Comparison of ENCODE assay signal across 13 mouse cellular contexts in the genomic region with DNA sequence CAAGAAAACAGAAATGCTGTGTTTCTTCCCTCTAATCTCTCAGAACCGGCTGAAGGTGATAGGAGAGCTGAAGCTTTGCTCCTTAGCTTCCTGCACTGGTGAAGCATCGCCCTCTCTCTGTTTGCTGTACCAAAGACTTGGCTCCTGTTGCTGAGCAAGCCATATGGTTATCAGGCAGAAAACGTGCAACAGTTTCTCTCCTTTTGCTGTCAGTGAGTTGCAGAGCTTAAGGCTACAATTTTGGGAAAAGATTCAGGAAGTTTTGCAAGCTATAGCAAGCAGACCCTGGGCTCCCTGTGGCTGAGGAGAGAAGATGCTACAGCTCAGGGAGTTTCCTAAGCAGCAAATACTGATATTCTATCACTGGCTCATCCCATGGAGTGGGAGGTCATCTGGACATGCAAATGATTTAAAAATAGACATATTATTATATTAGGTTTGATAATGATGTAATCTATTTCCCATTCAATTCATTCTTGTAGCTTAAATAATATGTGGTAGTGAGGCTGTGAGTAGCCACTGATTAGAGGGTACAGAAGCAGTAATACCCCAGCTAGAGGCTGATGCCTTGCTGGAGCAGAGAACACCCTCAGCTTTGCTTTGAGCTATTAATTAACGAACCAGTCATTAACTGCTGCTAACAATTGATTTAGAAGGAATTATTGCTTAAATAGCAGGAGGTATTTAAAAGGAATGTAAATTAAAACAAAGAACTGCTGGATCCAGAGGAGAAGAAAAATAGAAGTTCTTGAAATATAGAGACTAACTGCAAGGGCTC.
DNase-seq lines count a peak whose midpoint lies in the region; ATAC-seq and TF ChIP-seq lines count a peak whose summit lies in the region.
"Had no signal": no experiment of that assay in that cellular context is flagged by ENCODE, and none has a peak within 500 bp of the region (broad histone marks: within the 10 kb centered on the region; RNA-seq: fewer than 3 reads in every experiment).

No protein-coding gene starts in this region.

- H3K4me1 ChIP-seq in forebrain, embryonic 14.5 days (ENCODE audit: control insufficient read depth, insufficient read depth, low read length) = no peaks in the 10 kb centered on the region
- no peaks in the 10 kb centered on the region; the same call in 1 of the 2 replicates for H3K4me1 ChIP-seq in forebrain, embryonic 12.5 days
- H3K4me1 ChIP-seq: heart, embryonic 12.5 days; limb, embryonic 10.5 days had no signal

- no peak overlapping the region for H3K27ac ChIP-seq in forebrain, embryonic 14.5 days (ENCODE audit: low read depth, low read length)
- no peak overlapping the region for H3K27ac ChIP-seq in forebrain, embryonic 12.5 days
- H3K27ac ChIP-seq in left cerebral cortex, adult 2 months = peak overlapping the region; percentile 37; the same call in 1 of the 2 replicates
- H3K27ac ChIP-seq: limb, embryonic 10.5 days had no signal

- no peak overlapping the region for H3K4me3 ChIP-seq in forebrain, embryonic 14.5 days (ENCODE audit: low read depth, low read length)
- H3K4me3 ChIP-seq in forebrain, embryonic 12.5 days (replicated peaks) = no peak overlapping the region
- H3K4me3 ChIP-seq in left cerebral cortex, adult 2 months = no peak overlapping the region
- H3K4me3 ChIP-seq: heart, embryonic 12.5 days; limb, embryonic 10.5 days had no signal

- H3K27me3 ChIP-seq in forebrain, embryonic 14.5 days (replicated peaks; ENCODE audit: control insufficient read depth, insufficient read depth, low read length) = no peaks in the 10 kb centered on the region
- no peaks in the 10 kb centered on the region for H3K27me3 ChIP-seq in forebrain, embryonic 12.5 days
- H3K27me3 ChIP-seq: heart, embryonic 12.5 days had no signal

- no peaks in the 10 kb centered on the region for H3K36me3 ChIP-seq in forebrain, embryonic 14.5 days (ENCODE audit: control insufficient read depth, insufficient read depth, low read length)
- no peaks in the 10 kb centered on the region for H3K36me3 ChIP-seq in forebrain, embryonic 12.5 days (replicated peaks)
- H3K36me3 ChIP-seq: heart, embryonic 12.5 days; limb, embryonic 10.5 days had no signal

- no peak overlapping the region for H3K4me2 ChIP-seq in forebrain, embryonic 14.5 days (ENCODE audit: low read length)
- H3K4me2 ChIP-seq in forebrain, embryonic 12.5 days = no peak overlapping the region
- H3K4me2 ChIP-seq: heart, embryonic 12.5 days; midbrain, embryonic 11.5 days had no signal

- no peaks in the 10 kb centered on the region for H3K9me3 ChIP-seq in forebrain, embryonic 14.5 days (replicated peaks; ENCODE audit: control insufficient read depth, low read length)
- no peaks in the 10 kb centered on the region for H3K9me3 ChIP-seq in forebrain, embryonic 12.5 days
- H3K9me3 ChIP-seq: heart, embryonic 12.5 days; limb, embryonic 10.5 days had no signal

- whole genome bisulfite sequencing in forebrain, embryonic 14.5 days = 38% methylated on average over 4 of the region's 4 CpGs
- 56% methylated on average over 4 of the region's 4 CpGs for WGBS in forebrain, embryonic 12.5 days

- H3K9ac ChIP-seq in forebrain, embryonic 14.5 days (ENCODE audit: low read length) = no peak overlapping the region
- no peak overlapping the region for H3K9ac ChIP-seq in forebrain, embryonic 12.5 days
- H3K9ac ChIP-seq: heart, embryonic 12.5 days had no signal

- DNase-seq in forebrain, embryonic 14.5 days (ENCODE audit: low spot score) = peak; percentile 53
- peak; percentile 96 for DNase-seq in brain, adult 2 months (ENCODE audit: low read depth, low spot score)
- DNase-seq in cerebellum, postnatal 36 days = peak; percentile 61 to 66
- peak in 1 of 2 experiments; percentile 25 for DNase-seq in left cerebral cortex, adult 2 months (ENCODE audit: extremely low spot score in 1 of 2, low spot score in 2 of 2)
- no peak for DNase-seq in heart, postnatal 36 days
- no peak for DNase-seq in lung, postnatal 4 days
- no peak for DNase-seq in lung, postnatal 25 days (ENCODE audit: low spot score)
- DNase-seq: adrenal gland, adult 8-10 months; lung, adult 2 months had no signal

- intact Hi-C loops in left cerebral cortex, adult 2 months (cut with DNase I) = no loop called here
- intact Hi-C loops in heart, postnatal 36 days (cut with DNase I) = no loop called here

- ATAC-seq in forebrain, embryonic 14.5 days = peak; percentile 32; the same call in 1 of the 2 replicates
- no peak for ATAC-seq in forebrain, embryonic 12.5 days (ENCODE audit: low FRiP score)

- no peak; the same call in 1 of the 2 replicates for TF ChIP-seq CTCF in left cerebral cortex, adult 2 months (IDR thresholded peaks at IDR 0.05)

Comparison
In these comparisons a context has a peak if more than half of its experiments do, and no peak if none do; other contexts are left out.
1. DNase-seq: peak in forebrain, embryonic 14.5 days (single experiment), brain, adult 2 months (single experiment) and cerebellum, postnatal 36 days (2 of 2); none in heart, postnatal 36 days (0 of 2), lung, postnatal 4 days (0 of 2) and lung, postnatal 25 days (single experiment).